Mouse (Mus musculus) ovary, postnatal 36 days (tissue): ENCODE measurements at regions not wholly inside any gene's neighbourhood (a gene's known extent, or its start where the extent isn't known, plus 50 kb on each side); places are given as distances from the start of the nearest gene placed in this dataset.

Experiments
- DNase-seq: peaks from one replicate; pipeline ENCODE4 v3.0.0; 2022; ENCODE audit warnings: low spot score, mixed read lengths

DNA sequence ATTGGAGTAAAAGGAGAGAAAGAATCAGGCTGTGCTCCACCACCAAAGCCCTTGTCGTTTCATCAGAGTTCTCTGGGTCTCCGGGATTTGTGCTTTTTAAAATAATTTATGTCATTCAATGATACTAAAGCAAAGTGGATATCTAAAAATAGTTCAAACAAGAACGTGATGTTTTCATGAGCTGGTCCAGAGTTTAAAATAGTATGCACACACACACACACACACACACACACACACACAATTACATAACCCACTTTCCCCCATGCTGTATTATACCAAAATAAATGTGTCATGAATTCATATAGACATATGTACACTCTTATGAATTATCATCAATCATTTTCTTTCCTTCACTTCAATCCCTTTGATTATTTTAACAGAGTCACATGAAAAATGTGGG lies 118.5 kb upstream of the Gdnf start:
- no peak for DNase-seq

GRCm38 (mm10) chr15:7694037-7694436 lies 116.6 kb upstream of the Gdnf start:
- DNase-seq: no peak

DNA sequence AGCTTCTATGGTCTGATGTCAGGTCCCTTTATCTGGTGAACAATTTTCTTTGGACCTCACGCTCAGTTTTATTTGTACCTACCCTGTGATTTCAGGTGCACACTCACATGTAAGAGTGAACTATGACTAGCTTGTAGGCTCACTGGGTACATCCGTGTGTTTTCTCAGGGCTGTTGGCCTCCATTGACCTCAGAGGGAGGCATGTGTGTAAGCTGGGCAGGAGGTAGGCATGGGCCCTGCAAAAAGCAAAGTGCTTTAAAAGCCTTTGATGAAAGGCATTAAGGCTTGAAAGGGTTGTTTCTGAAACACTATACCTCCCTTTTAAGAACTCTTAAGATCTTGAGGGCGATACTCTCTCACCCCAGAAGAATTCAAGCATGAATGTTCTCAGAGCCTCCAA lies 112.9 kb upstream of the Gdnf start:
- no peak for DNase-seq

- DNase-seq: no peak
Observed at GRCm38 (mm10) chr15:7708836-7709235, 101.8 kb upstream of the Gdnf start.

GRCm38 (mm10) chr15:7714641-7715040 lies 96.0 kb upstream of the Gdnf start:
- DNase-seq: no peak

GRCm38 (mm10) chr15:7716188-7716587 lies 94.5 kb upstream of the Gdnf start:
- no peak for DNase-seq

GRCm38 (mm10) chr15:7723202-7723721 lies 87.4 kb upstream of the Gdnf start:
- DNase-seq: no peak

DNA sequence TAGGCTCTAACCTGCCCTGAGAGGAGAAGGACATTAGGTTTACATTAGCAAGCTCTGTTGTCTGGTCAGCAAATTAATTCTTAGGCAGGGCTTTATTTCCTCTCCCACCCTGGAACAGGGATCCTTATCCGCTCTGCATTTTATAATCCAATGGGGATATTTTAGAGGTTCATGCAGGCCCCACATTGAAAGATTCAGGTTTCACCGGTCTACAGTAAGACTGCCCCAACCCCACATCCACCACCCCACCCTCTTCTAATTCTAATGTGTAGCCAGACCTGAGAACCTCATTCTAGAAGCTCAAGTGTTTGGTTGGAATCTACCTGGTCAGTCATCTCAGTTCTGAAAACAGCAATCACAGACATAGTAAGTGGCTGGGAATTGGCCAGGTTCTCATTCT lies 86.9 kb upstream of the Gdnf start:
- no peak for DNase-seq

DNA sequence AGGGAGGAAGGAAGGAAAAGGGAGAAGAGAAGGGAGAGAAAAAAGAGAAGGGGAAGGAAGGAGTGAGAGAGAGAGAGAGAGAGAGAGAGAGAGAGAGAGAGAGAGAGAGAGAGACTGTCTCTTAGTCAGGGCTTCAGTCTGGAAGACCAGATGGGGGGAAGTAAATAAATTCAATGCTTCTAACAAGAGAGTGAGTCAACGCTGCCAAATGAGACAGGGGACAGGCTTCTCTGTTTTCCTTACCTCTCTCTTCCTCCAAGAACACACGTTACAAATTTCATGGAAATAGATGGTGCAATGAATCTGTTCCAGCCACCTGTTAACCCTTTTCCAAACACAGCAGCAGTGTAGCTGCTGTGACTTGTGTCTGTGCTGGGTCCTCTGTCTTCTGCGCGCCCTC lies 85.1 kb upstream of the Gdnf start:
- DNase-seq: no peak

DNA sequence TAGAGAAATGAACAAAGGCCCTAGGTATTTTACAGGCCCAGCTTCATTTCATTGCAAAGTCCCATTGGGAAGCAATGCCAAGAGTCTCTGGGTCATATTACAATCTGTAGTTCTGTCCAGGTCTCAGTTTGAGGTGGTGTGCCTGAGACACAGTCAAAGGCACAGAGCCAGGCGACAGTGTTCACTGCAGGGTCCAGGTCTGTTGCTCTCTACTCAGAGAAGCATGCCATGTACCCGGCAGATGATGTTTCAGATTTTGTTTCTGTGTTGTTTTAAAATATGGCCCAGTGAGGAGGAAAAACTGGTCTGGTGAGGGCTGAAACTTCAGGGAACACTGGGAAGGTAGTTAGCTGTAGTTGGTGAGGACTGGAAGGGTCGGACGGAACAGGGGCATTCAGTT lies 63.1 kb upstream of the Gdnf start:
- DNase-seq: no peak

DNA sequence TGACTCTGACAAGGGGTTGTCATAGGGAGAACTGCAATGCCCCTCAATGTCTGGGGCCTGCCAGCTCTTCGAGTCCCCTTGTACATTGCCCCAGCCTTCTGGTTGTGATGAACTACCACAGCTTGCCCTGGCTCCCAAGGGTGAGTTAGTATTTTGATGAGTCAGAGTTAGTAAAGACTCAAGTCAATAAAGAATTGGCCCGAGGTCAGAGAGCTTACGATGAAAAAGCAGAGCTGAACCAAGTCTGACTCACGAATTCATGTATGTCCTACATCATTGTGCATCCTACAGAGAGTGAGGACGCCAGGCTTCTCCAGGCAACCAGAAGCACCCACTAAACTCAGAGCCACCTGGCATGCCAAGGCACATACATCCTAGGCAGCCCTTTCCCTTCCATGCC lies 60.2 kb upstream of the Gdnf start:
- DNase-seq: no peak
